Mouse (Mus musculus): Measurements from ENCODE around the gene Zglp1.

Gene Zglp1

DNA sequence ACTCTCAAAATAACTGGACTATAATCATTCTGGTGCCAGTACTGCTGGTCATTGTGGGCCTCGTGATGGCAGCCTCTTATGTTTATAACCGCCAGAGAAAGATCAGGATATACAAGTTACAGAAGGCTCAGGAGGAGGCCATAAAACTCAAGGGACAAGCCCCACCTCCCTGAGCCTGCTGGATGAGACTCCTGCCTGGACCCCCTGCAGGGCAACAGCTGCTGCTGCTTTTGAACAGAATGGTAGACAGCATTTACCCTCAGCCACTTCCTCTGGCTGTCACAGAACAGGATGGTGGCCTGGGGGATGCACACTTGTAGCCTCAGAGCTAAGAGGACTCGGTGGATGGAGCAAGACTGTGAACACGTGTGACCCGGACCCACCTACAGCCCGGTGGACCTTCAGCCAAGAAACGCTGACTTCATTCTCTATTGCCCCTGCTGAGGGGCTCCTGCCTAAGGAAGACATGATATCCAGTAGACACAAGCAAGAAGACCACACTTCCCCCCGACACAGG is 39.1 kb downstream of the Zglp1 start:
- no peak for DNase-seq (ENCODE audit: low read depth, low spot score)

DNA sequence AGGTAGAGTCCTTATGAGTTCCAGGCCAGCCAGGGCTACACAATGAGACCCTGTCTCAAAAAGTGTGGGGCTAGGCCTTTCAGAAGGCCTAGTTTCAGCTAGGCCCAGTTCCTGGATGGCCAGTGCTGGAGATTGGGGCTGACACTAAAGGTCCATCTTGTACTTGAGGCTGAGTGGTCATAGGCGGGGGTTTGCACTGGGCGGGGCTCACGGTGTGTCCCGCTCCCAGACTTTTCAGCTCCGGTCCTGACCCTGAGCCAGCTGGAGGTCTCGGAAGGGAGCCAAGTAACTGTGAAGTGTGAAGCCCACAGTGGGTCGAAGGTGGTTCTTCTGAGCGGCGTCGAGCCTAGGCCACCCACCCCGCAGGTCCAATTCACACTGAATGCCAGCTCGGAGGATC is 40.0 kb downstream of the Zglp1 start:
- no peak for DNase-seq (ENCODE audit: low read depth, low spot score)

DNA sequence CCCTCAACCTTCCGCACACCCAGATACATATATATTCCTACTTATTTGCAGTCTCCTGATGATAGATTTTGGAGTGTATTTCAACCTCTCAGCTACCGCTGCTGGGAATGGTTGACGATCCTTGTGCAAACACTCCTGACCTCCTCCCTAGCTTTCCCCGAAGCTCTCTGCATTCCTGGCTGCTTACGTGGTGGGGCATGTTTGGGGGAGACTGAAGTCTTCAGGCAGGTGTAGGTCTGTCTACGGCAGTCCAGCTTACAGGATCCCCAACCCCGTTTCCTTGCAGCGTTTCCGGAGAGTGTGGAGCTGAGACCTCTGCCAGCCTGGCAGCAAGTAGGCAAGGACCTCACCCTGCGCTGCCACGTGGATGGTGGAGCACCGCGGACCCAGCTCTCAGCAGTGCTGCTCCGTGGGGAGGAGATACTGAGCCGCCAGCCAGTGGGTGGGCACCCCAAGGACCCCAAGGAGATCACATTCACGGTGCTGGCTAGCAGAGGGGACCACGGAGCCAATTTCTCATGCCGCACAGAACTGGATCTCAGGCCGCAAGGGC is 41.6 kb downstream of the Zglp1 start:
- DNase-seq (ENCODE audit: low read depth, low spot score): no peak

DNA sequence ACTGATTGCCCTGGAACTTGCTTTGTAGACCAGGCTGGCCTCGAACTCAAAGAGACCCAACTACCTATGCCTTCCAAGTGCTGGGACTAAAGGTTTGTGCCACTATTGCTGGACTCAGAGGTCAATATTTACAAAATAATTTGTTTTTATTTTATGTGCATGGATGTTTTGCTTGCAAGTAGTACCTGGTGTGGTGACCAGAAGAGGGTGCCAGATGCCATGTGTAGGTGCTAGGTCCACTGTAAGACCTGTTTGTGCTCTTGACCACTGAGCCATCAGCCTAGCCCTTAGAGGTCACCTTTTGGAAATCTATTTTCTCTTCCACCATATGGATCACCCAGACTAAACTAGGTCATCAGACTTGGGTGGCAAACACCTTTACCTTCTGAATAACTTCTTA is 44.2 kb downstream of the Zglp1 start:
- DNase-seq (ENCODE audit: low read depth, low spot score): no peak

DNA sequence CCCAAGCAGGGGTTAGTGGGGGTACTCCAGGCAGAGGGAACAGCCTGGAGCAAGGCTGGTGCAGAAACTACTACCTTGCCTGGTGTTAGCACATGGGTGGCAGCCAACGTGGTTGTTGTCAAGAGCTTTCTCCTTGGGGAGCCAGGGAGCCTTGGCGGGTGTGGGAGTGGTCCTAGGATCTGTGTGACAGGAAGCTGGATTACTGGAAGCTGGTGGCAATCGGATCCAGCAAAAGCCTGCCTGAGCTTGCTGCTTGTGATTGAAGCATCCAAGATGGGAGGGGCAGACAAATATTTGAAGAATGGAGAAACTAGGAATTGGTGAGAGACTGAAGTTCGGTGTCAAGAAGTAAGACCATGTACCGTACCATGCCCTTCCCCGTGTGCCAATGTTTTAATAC is 44.6 kb downstream of the Zglp1 start:
- DNase-seq (ENCODE audit: low read depth, low spot score): no peak

DNA sequence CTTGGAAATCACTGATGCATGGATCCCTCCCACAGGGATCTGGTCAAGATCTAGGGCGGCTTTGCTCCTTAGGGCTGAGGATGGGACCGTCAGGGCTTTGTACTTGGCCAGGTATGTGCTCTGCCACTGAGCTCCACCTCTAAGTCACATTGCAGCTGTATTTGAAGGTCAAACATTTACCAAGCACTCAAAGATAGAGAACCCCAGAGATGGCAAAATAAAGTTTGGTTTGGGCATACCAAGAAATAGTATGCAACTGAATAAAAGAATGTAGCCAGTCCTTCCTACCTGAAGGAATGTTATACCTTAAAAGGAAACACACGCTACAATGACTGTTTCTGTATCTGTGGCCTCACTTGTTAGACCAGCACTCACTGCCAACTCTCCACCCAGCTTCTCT is 45.5 kb downstream of the Zglp1 start:
- no peak for DNase-seq (ENCODE audit: low read depth, low spot score)

DNA sequence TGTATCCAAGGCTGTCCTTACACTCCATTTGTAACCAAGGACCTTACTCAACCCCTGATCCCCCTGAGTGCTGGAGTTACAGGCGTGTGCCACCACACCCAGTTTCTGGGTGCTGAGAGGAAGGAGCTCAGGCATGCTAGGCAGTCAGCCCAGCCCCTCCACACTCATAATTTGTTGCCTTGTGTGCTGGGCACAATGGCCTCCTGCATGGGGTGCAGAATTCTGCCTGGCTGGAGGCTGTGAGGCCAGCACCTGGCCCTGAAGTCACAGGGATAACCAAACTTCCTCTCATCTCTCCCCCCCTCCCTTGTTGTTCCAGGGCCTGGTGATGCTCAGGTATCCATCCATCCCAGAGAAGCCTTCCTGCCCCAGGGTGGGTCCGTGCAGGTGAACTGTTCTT is 48.3 kb downstream of the Zglp1 start:
- DNase-seq (ENCODE audit: low read depth, low spot score): no peak

DNA sequence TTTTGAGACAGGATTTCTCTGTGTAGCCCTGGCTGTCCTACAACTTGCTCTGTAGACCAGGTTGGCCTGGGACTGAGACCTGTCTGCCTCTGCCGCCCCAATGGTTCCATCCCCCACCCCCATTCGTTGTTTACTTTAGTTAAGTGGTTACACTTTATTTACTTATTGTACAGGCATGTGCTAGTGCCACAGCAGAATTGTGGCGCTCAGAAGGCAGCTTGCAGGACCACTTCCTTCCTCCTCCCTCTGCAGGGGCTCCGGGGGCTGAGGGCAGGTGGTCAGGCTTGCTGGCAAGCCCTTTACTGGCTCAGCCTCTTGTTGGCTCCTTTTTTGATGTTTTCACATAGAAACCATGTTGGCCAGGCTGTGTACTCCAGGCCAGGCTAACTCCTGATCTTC is 49.7 kb downstream of the Zglp1 start:
- DNase-seq (ENCODE audit: low read depth, low spot score): no peak

DNA sequence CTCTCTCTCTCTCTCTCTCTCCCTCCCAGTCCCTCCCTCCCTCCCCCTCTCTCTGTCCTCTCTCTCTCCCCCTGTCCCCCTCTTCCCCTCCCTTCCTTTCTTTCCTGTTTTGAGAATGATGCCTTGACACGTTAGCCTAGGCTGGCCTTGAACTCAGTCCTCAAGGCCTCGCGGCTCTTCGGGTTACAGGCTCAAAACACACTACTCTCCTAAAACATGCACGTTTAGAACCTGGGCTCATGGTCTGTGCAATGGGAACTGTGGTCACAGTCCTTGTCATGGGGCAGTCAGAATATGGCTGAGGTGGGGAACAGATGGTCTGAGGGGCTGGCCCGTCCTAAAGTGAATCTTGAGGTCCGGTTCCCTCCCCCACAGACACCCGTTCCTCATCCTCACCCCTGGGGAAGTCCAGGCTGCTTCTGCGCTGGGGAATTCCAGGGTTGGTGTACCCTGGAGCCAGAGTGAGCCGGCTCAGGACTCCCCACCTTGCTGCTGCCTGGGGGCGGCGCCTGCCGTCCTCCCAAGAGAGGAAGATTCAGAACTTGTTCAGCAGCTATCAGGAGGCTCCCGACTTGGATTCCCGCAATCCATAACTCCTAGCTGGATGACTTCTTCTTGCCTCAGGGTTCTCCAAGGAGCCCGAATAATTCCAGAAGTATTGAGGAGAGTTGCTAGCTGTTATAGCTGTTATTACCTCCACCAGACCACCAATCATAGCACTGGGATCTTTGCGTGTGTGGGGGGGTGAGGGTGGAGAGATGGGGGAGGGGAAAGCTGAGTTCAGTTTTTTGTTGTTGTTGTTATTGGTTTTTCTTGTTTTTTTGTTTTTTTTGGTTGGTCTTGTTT is 50.3 kb downstream of the Zglp1 start:
- no peak for DNase-seq (ENCODE audit: low read depth, low spot score)

DNA sequence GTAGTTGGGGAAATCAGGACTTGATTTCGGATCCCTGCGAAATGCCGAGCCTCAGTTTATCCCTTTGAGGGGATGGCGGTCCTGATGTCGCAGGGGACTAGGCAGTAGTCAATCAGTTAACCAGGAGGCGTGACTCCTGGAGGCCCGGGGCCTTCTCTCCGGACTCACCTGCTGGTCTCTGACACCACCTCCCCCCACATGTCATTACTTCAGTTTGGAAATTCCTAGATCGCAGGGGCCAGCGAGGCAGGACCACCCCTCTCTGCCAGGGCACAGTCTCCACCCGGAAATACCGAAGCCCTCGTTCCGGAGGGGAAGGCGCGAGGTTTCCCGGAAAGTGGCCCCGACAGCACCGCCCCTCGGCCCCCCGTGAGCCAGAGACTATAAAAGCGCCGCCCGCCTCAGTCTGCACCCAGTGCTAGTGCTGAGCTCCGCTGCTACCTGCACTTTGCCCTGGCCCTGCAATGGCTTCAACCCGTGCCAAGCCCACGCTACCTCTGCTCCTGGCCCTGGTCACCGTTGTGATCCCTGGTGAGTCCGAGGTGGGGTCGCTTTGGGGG is 51.2 kb downstream of the Zglp1 start, which contains the start of gene Icam1:
Icam1 (plus strand) TSS at position 415 of the 560 bp plus-strand sequence.
- DNase-seq (ENCODE audit: low read depth, low spot score): no peak

DNA sequence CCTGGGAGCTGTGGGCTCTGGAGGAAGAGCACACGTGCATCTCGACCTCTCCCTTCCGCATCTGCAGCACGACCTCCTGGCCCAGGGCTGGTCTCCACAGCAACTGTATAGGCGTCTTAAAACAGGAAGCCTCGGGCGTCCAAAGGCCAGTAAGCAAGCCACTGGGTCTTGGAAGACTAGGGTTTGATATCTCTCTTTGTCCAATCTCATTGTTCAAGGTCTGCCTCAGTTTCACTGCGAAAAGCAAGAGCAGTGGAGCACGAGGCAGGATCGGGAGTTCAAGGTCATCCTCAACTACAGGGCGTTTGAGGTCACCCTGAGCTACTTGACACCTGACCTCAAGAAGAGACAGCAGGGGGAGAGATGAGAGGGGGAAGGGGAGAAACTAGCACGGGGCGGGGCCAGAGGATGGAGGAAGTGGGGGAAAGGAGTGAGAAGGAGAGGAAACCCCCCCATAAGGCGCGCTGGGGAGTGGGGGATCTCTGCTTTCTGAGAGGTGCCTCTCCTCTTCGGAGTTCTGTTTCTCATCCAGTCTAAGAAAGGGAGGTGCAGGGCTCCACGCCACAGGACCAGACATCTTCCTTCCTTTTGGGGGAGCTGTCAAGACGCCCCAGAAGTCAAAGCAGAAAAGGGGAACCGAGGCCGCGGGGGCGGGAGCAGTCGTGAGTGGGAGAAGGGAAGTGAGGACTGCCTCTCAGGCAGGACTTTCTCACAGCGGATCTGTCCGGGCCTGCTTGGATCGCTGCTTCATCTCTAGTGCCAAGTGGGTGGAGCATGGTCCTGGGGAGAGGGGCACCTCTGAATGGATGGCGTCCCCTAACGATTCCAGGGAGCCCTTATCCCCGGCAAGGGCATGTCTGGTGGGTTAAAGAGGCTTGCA is 52.0 kb downstream of the Zglp1 start:
- no peak for DNase-seq (ENCODE audit: low read depth, low spot score)
